Mouse (Mus musculus): ENCODE measurements around the gene Naxe. TPM values are rescaled to one million over a fixed set of nuclear protein-coding genes. Genes with fewer than 3 reads are reported as not detected.

Gene Naxe
- polyA plus RNA-seq, 1 experiment from 2014 or later, result 128 TPM

Other genes starting within 250 kb of the Naxe start
- 8.9 and 12.6 TPM in 2 replicates for gene Pear1, start 234.2 kb downstream of the Naxe start, polyA plus RNA-seq (2016; fragmentation: Nextera tagmentation; extraction: Ambion mirVana)
- gene Sh2d2a, start 211.7 kb downstream of the Naxe start, polyA plus RNA-seq (2016; fragmentation: Nextera tagmentation; extraction: Ambion mirVana), result not detected in 2 replicates
- 15.7 and 15.9 TPM in 2 replicates for gene Prcc, start 172.9 kb downstream of the Naxe start, polyA plus RNA-seq (2016; fragmentation: Nextera tagmentation; extraction: Ambion mirVana)
- gene Hdgf, start 152.2 kb downstream of the Naxe start, polyA plus RNA-seq (2016; fragmentation: Nextera tagmentation; extraction: Ambion mirVana), result 233 and 243 TPM in 2 replicates
- gene Mrpl24, start 139.0 kb downstream of the Naxe start, polyA plus RNA-seq (2016; fragmentation: Nextera tagmentation; extraction: Ambion mirVana), result 73.5 and 77.8 TPM in 2 replicates
- 78.7 and 79.0 TPM in 2 replicates for gene Isg20l2, start 128.2 kb downstream of the Naxe start, polyA plus RNA-seq (2016; fragmentation: Nextera tagmentation; extraction: Ambion mirVana)
- gene Rrnad1, start 127.8 kb downstream of the Naxe start, polyA plus RNA-seq (2016; fragmentation: Nextera tagmentation; extraction: Ambion mirVana), result 23.5 and 24.2 TPM in 2 replicates
- gene Crabp2, start 109.8 kb downstream of the Naxe start, polyA plus RNA-seq (2016; fragmentation: Nextera tagmentation; extraction: Ambion mirVana), result 291 and 335 TPM in 2 replicates
- gene Nes, start 87.4 kb downstream of the Naxe start, polyA plus RNA-seq (2016; fragmentation: Nextera tagmentation; extraction: Ambion mirVana), result 183 and 196 TPM in 2 replicates
- 0.63 and 1.1 TPM in 2 replicates for gene Bcan, start 58.3 kb downstream of the Naxe start, polyA plus RNA-seq (2016; fragmentation: Nextera tagmentation; extraction: Ambion mirVana)
- gene Hapln2, start 30.9 kb downstream of the Naxe start, polyA plus RNA-seq (2016; fragmentation: Nextera tagmentation; extraction: Ambion mirVana), result 0.13 and 0.43 TPM in 2 replicates
- 26.5 and 27.1 TPM in 2 replicates for gene Gpatch4, start 15.4 kb downstream of the Naxe start, polyA plus RNA-seq (2016; fragmentation: Nextera tagmentation; extraction: Ambion mirVana)
- gene Ttc24, start 19.8 kb upstream of the Naxe start, polyA plus RNA-seq (2016; fragmentation: Nextera tagmentation; extraction: Ambion mirVana), result not detected in 2 replicates
- 20.7 and 20.8 TPM in 2 replicates for gene Iqgap3, start 23.5 kb upstream of the Naxe start, polyA plus RNA-seq (2016; fragmentation: Nextera tagmentation; extraction: Ambion mirVana)
- gene Mef2d, start 83.9 kb upstream of the Naxe start, polyA plus RNA-seq (2016; fragmentation: Nextera tagmentation; extraction: Ambion mirVana), result 15.1 and 17.6 TPM in 2 replicates
- 0.26 TPM in 1 of 2 replicates, not detected in the other for gene Rhbg, start 196.2 kb upstream of the Naxe start, polyA plus RNA-seq (2016; fragmentation: Nextera tagmentation; extraction: Ambion mirVana)
- not detected in 2 replicates for gene Gm38392, start 228.7 kb upstream of the Naxe start, polyA plus RNA-seq (2016; fragmentation: Nextera tagmentation; extraction: Ambion mirVana)
- 10.9 and 12.8 TPM in 2 replicates for gene Tsacc, start 238.5 kb upstream of the Naxe start, polyA plus RNA-seq (2016; fragmentation: Nextera tagmentation; extraction: Ambion mirVana)
- gene Cct3, start 238.6 kb upstream of the Naxe start, polyA plus RNA-seq (2016; fragmentation: Nextera tagmentation; extraction: Ambion mirVana), result 606 and 646 TPM in 2 replicates